Mouse (Mus musculus) stomach, postnatal 0 days (tissue): ENCODE data around the gene Slc31a2.

Experiments
- CTCF ChIP-seq: IDR thresholded peaks from 2 replicates; pipeline ENCODE4 v1.5.1; 2016; ENCODE audit warnings: antibody characterized with exemption, low read depth, mild to moderate bottlenecking, moderate library complexity
- EP300 ChIP-seq: optimal IDR thresholded peaks from 2 replicates; pipeline ENCODE3; 2016; ENCODE audit warnings: antibody characterized with exemption

DNA sequence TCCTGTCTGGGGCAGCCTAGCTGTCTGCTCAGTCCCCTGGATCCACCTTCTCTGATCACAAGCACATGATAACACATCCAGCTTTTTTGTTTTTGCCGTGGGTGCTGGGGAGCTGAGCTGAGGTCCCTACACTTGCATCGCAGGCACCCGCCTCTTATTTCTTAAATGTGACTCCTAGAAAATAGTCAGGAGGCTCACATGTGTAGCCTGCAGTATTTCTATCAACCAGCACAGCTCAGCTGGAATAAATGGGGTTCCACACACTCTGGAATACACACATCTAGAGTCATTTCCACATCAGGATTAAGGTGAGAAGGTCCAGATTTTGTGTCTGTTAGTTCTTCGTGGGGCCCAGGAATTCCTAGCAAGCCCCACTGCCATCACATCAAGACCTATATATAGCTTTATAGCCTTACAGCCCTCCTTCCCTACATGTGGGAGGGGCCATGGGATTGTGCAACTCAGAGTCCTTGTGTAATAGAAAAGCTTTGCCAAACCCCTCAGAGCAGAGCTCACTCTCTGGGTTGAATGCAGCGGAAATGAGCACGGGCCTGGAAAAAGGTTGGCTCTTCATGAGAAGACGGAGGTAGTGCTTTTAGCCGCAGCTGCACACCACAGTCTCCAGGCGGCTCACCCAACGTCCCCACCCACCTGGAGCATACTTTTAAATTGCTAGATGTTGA is 2.9 kb downstream of the Slc31a2 start:
- TF ChIP-seq CTCF (no peak), EP300 (no peak)
